Mouse (Mus musculus) left cerebral cortex, postnatal 10 days (tissue): ENCODE data around the gene Gtf2a2. TPM values are rescaled to one million over a fixed set of nuclear protein-coding genes. Genes with fewer than 3 reads are reported as not detected.

ENCODE experiments used
- DNase-seq, 2 experiments: peaks; one replicate each; pipeline ENCODE4 v3.0.0; 2021 to 2022; ENCODE audit warnings: low spot score in 2 of 2, mixed read lengths in 1 of 2; ENCODE audit errors: extremely low spot score in 1 of 2
- intact Hi-C: fragments of 180-260 bp; cut with DNase I; formaldehyde crosslinking; loops from one replicate; pipeline ENCODE4 v1.15.1; 2025
- total RNA-seq, 2 experiments: library from RNA; stranded (reverse); gene quantifications; 2 replicates each; pipeline ENCODE4 v1.2.3; 2021

Gene Gtf2a2
- total RNA-seq, 2 experiments from 2014 or later, result 66.9 to 77.5 TPM

DNA sequence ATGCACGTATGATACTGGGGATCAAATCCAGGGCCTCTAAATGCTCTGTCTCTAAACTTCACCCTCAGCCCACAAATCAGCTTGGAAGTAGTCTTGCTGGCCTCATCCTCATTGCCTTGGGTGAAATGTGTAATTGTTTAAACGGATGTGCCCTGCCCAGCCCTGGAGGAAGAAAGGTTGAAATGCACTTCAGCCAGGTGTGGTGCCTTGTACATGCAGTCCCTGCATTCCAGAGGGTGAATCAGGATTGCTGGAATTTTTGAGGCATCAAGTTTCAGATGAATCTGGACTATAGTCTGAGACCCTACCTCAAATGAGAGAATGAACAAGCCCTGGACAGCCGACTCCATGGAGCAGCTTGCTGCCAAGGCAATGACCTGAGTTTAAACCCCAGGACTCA, 35.5 kb downstream of the Gtf2a2 start:
- intact Hi-C loops, result no loop called here
- no peak for DNase-seq

DNA sequence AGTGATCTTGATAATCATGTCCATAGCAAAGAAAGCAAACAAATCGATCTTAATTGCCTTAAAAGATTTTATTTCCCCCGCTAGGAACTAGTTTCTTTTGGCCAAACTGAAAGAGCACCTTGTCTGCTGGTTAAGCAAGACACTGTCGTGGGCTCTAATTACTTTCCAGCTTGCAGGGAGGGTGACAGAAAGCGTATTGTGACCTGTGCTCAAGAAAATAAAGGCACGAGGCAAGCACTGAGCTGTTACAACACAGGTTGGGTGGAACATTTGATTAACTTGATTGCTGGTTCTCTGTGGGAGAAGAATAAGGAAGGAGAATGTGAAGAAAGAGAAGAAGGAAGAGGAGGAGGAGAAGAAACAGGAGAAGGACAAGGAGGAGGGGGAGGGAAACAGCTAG, 35.9 kb downstream of the Gtf2a2 start:
- DNase-seq, result no peak
- intact Hi-C loops, result no loop called here

DNA sequence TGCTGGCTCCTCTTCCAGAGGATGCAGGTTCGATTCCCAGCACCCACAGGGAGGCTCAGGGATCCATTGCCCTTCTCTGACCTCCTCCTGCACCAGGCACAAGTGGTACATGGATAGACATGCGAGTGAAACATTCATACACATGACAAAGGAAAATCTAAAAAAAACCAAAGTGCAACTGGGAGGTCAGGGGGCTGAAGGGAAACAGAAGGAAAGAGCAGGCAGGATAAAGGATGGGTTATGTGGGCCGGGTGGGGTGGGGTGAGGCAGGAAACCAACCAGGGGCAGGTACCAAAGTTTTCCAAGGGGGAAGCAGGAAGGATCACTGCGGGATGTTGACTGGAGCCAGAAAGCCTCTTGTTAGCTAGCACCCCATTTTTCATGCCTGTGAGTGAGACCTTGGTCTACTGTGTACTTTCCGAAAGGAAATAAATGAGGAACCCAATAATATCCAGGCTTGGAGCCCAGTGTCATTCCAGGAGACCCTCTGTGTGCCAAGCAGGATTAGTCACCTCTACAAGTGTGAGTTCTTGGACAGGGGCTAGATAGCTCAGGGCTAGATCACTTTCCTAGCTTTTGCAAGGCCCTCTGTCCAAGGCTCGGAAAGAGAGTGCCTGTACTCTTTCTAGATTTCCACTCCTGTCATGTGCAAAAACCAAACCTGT, 36.5 kb downstream of the Gtf2a2 start:
- no peak for DNase-seq
- intact Hi-C loops, result no loop called here

DNA sequence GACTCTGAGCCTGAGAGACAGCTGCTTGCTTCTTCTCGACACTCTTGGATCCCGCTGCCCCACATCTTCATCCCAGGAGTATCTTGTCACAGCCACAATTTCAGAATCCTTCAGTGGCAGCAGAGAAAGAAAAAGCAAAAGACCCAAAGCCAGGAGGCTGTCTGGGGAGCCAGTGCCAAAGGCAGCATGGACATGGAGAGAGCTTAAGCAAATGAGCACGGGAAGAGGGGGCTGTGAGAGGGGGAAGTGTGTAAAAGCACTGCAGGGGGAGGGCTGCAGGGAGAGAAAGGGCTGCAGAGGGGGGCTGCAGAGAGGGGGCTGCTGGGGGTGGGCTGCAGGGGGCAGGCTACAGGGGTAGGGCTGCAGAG, 37.0 kb downstream of the Gtf2a2 start:
- intact Hi-C loops, result no loop called here
- no peak for DNase-seq

DNA sequence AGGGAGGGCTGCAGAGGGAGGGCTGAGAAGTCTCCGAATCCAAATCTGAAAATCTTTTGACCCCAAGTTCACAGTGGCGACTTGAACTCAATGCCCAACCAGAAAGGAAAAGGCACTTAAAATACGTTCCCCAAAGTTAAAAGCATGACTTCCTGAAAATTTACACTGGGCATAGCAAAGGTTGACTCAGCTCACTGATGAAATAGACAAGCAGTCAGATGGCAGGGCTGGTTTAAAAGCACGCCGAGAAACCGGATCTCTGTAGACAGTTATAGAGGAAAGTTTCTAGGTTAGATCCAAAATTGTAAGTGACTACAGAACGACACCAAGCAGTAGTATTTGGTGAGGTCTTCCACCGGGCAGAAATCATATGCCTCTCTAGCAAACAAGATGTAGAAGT, 37.5 kb downstream of the Gtf2a2 start:
- intact Hi-C loops, result no loop called here
- no peak for DNase-seq

DNA sequence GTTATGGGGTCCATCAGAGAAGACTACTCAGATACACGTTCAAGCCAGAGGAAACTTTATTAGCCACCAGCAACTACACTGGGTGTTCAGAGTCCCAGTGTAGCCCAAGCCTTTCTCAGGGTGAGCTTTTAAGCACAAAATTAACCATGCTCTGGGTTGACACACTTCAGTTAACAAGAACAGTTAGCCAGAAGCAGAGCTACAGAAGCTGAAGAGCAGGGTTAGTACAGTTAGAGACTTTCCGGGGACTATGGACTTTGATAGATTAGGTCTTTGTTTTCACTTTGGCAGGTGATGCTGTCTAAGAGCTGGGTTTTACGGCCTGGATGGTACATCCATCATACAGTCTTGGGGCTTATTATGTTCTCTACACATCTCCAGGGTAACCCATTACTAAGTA, 40.4 kb downstream of the Gtf2a2 start:
- no peak for DNase-seq
- intact Hi-C loops, result no loop called here

DNA sequence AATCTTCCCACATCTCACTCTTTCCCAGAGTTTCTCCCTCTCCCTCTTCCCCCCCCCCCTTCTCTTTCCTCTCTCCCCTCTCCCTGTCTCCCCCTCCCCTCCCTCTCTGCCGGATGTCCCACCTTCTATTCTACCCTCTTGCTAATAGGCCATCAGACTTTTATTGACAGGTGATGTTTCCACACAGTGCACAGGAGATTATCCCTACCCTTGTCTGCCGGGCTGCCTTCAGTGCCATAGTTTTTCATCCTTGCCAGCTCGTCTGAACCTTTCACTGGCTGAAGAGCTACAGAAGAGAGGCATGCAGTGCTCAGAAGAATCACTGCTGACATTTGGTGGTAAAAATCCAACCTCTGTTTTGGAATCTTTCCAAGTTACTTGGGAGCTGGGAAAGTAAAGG, 41.1 kb downstream of the Gtf2a2 start:
- intact Hi-C loops, result no loop called here
- no peak for DNase-seq

DNA sequence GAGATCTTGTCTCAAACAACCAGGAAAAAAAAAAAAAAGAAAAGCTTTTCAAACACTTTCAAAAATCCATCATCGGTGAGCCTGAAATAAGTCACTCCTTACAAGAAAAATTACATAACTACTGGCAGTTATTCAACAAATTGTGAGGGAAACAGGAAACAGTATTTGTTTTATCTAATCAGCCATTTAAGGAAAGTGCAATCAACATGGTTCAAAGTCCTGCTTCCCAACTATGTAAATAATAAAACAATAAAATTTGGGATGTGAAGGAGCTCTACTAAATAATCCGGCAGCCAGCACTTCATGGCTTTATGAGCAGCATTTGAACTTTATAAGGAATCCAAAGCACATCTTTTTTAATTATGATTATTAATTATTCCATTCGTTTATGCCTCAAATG, 49.7 kb downstream of the Gtf2a2 start:
- intact Hi-C loops, result no loop called here
- no peak for DNase-seq

DNA sequence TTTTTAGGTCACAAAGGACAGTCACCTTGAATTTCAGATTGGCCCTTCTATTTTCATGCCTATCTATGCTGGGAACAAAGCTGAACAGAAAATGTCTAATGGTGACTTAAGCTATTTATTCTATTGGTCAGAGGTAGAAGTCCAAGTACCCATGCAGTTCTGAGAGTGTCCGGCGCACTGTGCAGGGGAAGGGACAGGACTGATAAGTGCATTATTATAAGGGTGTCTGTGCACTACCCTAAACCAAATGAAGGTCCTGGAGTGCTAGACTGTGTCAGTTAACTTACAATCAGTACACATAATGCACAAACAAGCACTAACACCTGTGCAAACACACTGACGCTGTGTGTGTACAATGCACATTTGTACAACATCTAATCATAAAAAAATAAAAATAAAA, 55.1 kb downstream of the Gtf2a2 start:
- intact Hi-C loops, result no loop called here
- DNase-seq, result no peak

DNA sequence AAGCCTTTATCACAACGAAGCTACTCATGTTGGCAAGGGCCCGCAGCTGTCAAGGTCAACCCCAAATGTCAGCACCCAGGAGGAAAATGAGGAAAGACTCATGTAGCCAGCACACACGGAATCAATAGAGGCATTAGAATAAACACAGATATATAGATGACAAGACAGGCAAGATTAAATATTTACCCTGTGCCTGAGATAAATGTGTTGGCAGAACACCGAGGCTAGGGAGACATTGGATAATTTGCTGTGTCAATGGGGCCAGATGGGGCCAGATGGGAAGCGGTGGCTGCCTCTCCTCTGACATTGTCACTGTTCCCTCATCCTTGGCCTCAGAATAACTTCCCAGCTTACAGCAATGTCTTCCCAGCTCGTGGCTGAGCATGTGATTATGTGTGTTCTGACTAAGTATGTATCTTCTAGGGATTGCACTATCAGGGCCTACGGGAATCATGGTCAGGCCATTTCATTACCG, 57.6 kb downstream of the Gtf2a2 start:
- no peak for DNase-seq
- intact Hi-C loops, result no loop called here

DNA sequence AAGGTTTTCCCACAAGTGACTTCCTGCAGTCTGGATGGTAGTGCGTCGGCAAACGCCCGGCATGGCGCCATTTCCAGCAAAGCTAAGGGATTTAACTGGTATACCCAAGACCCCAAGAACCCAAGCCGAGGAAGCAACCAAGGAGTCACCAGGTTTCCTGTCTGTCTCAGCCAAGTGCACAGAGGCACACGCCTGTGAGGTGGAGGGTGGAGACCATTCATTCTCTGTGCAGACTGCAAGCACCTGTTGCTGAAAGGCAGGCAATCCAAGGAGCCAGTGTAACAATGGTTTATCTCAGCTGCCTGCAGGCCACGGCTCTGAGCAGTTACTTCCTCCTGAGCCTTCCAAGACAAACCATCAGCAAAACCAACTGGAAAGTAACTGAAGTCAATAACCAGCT, 60.0 kb downstream of the Gtf2a2 start:
- intact Hi-C loops, result no loop called here
- no peak for DNase-seq

Other genes starting within 250 kb of the Gtf2a2 start
- 10 to 100 TPM; 37.2 to 45.1 TPM for gene Bnip2, start 23.1 kb upstream of the Gtf2a2 start, total RNA-seq
- gene Gcnt3, start 25.5 kb downstream of the Gtf2a2 start, total RNA-seq, result not detected
- 100 to 1,000 TPM; 189 to 191 TPM for gene Fam81a, start 130.0 kb downstream of the Gtf2a2 start, total RNA-seq
- 1 to 10 TPM; 7.6 to 9.9 TPM for gene Myo1e, start 194.8 kb downstream of the Gtf2a2 start, total RNA-seq